Mouse (Mus musculus): ENCODE results near the gene Hgd.
"Not testable (repeated sequence)": the region's sequence is repeated elsewhere in the genome, so short reads cannot be mapped to it uniquely, and the experiment has no call there.

Gene Hgd

GRCm38 (mm10) chr16:37629011-37629410 is 49.1 kb downstream of the Hgd start:
- peak; percentile 37 for DNase-seq (ENCODE audit: inconsistent ontology term)

- no peak for DNase-seq (ENCODE audit: inconsistent ontology term)
These were observed 54.6 kb downstream of the Hgd start for GRCm38 (mm10) chr16:37634578-37634977.

- no peak for DNase-seq (ENCODE audit: inconsistent ontology term)
These were observed 55.1 kb downstream of the Hgd start for GRCm38 (mm10) chr16:37635095-37635494.

GRCm38 (mm10) chr16:37636107-37636506 is 56.2 kb downstream of the Hgd start:
- DNase-seq (ENCODE audit: inconsistent ontology term), result no peak

- no peak for DNase-seq (ENCODE audit: inconsistent ontology term)
These were observed 57.8 kb downstream of the Hgd start for GRCm38 (mm10) chr16:37637802-37638201.

GRCm38 (mm10) chr16:37640522-37640921 is 60.6 kb downstream of the Hgd start:
- DNase-seq (ENCODE audit: inconsistent ontology term), result not testable (repeated sequence)

- DNase-seq (ENCODE audit: inconsistent ontology term), result no peak
These were observed 64.5 kb downstream of the Hgd start for GRCm38 (mm10) chr16:37644486-37644885.

GRCm38 (mm10) chr16:37645211-37645610 is 65.3 kb downstream of the Hgd start:
- no peak for DNase-seq (ENCODE audit: inconsistent ontology term)

- DNase-seq (ENCODE audit: inconsistent ontology term), result no peak
These were observed 65.8 kb downstream of the Hgd start for GRCm38 (mm10) chr16:37645799-37646198.

- DNase-seq (ENCODE audit: inconsistent ontology term), result no peak
These were observed 67.1 kb downstream of the Hgd start for GRCm38 (mm10) chr16:37647067-37647466.

GRCm38 (mm10) chr16:37647936-37648335 is 68.0 kb downstream of the Hgd start:
- DNase-seq (ENCODE audit: inconsistent ontology term), result no peak

- no peak for DNase-seq (ENCODE audit: inconsistent ontology term)
These were observed 69.1 kb downstream of the Hgd start for GRCm38 (mm10) chr16:37649068-37649467.

- no peak for DNase-seq (ENCODE audit: inconsistent ontology term)
These were observed 71.5 kb downstream of the Hgd start for GRCm38 (mm10) chr16:37651467-37651866.

- DNase-seq (ENCODE audit: inconsistent ontology term), result no peak
These were observed 72.7 kb downstream of the Hgd start for GRCm38 (mm10) chr16:37652654-37653053.

GRCm38 (mm10) chr16:37653058-37653457 is 73.1 kb downstream of the Hgd start:
- no peak for DNase-seq (ENCODE audit: inconsistent ontology term)

- peak; percentile 99 for DNase-seq (ENCODE audit: inconsistent ontology term)
These were observed 74.0 kb downstream of the Hgd start, which contains the start of gene Ndufb4 for GRCm38 (mm10) chr16:37653731-37654657. Gene Ndufb4, minus strand, starts transcription at chr16:37654453.

GRCm38 (mm10) chr16:37654831-37655455 is 75.0 kb downstream of the Hgd start:
- no peak for DNase-seq (ENCODE audit: inconsistent ontology term)

GRCm38 (mm10) chr16:37655756-37656347 is 75.9 kb downstream of the Hgd start:
- no peak for DNase-seq (ENCODE audit: inconsistent ontology term)

- no peak for DNase-seq (ENCODE audit: inconsistent ontology term)
These were observed 76.8 kb downstream of the Hgd start for GRCm38 (mm10) chr16:37656796-37657195.

GRCm38 (mm10) chr16:37663643-37664459 is 83.9 kb downstream of the Hgd start:
- no peak for DNase-seq (ENCODE audit: inconsistent ontology term)

GRCm38 (mm10) chr16:37665394-37665935 is 85.5 kb downstream of the Hgd start:
- DNase-seq (ENCODE audit: inconsistent ontology term), result no peak
